10 mouse cellular contexts compared by ENCODE assay signal in the genomic region with DNA sequence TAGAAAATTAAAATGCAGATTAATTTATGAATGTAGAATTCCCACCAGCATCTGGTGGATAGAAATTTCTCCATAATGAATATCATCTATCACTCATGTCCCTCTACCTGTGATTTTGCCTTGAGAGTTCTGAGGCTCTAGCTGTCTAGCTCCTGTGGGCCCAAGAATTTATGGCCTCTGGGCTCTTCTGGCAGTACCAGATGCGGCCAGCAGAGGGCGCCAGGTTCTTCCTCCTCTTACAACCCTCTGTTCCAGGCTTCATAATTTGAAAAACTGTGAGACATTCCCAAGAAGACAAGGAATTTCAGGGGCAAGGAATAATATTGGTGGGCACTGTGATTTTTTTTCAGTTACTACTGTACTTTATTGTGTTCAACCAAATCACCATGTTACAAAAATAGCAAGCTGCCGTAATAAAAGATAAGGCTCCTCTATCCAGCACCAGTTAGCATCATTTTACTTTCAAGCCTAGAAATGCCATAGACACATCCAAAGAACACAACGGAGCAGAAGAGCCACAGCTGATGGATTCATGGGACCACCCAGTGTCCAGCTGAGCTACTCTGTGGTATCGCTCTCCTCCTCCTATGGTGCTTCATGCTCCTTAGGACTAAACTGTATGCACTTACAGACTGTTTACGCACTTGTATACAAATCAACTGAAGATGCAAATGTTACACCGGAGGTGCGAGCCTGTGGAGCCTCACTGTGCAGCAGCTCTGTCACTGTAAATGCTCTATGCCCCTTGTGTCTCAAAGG. TPM values are rescaled to one million over a fixed set of nuclear protein-coding genes. Genes with fewer than 3 reads are reported as not detected.
DNase-seq lines count a peak whose midpoint lies in the region; ATAC-seq and TF ChIP-seq lines count a peak whose summit lies in the region.
"Not testable (repeated sequence)": the region's sequence is repeated elsewhere in the genome, so short reads cannot be mapped to it uniquely, and the experiment has no call there.
"Had no signal": no experiment of that assay in that cellular context is flagged by ENCODE, and none has a peak within 500 bp of the region (broad histone marks: within the 10 kb centered on the region; RNA-seq: fewer than 3 reads in every experiment).

No protein-coding gene starts in this region.

- H3K9ac ChIP-seq in MEL (ENCODE audit: control insufficient read depth, low read depth, low read length, poor library complexity, severe bottlenecking); forebrain, embryonic 16.5 days (replicated peaks; ENCODE audit: low read depth, low read length): not testable (repeated sequence)

- intact Hi-C loops in heart, postnatal 36 days (cut with DNase I) = loop anchor here (2.0 to 5.0 kb wide), 2 partner anchors 67 to 240 kb away; no protein-coding TSS in a partner anchor

- H3K36me3 ChIP-seq in MEL (ENCODE audit: control insufficient read depth in 1 of 2, insufficient read depth in 2 of 2, low read length in 2 of 2); forebrain, embryonic 16.5 days (ENCODE audit: control insufficient read depth, insufficient read depth): not testable (repeated sequence)

- not testable (repeated sequence) for TF ChIP-seq POLR2A in MEL (IDR thresholded peaks at IDR 0.05; ENCODE audit: control insufficient read depth in 1 of 2, insufficient read depth in 1 of 2, low read depth in 1 of 2, low read length in 2 of 2, poor library complexity in 1 of 2)

- peak; percentile 85 to 93 (median 86) for TF ChIP-seq CTCF in MEL (IDR thresholded peaks at IDR 0.05 in 2 of 3, conservative IDR thresholded peaks at IDR 0.05 in 1 of 3; ENCODE audit: control insufficient read depth in 1 of 3, insufficient read depth in 1 of 3, low read depth in 2 of 3, low read length in 3 of 3, poor library complexity in 1 of 3, severe bottlenecking in 1 of 3)

- TF ChIP-seq RAD21 in MEL (IDR thresholded peaks at IDR 0.05; ENCODE audit: low read depth, low read length) = peak; percentile 49

- WGBS in forebrain, embryonic 16.5 days = 61% methylated on average over 8 of the region's 8 CpGs

- not testable (repeated sequence) for H3K4me3 ChIP-seq in MEL (ENCODE audit: control insufficient read depth in 1 of 2, insufficient read depth in 1 of 2, low read depth in 2 of 2, low read length in 2 of 2); forebrain, embryonic 16.5 days (replicated peaks; ENCODE audit: low read length)

- not testable (repeated sequence) for H3K27ac ChIP-seq in MEL (ENCODE audit: control insufficient read depth, low read depth, low read length); forebrain, embryonic 16.5 days (ENCODE audit: low read length)

- not testable (repeated sequence) for H3K9me3 ChIP-seq in MEL (replicated peaks; ENCODE audit: insufficient read depth, low read length); forebrain, embryonic 16.5 days (ENCODE audit: control insufficient read depth, low read length)

- H3K4me1 ChIP-seq in MEL (ENCODE audit: control insufficient read depth in 1 of 2, insufficient read depth in 2 of 2, low read length in 2 of 2); forebrain, embryonic 16.5 days (replicated peaks; ENCODE audit: control insufficient read depth, insufficient read depth, low read length): not testable (repeated sequence)

- not testable (repeated sequence) for H3K4me2 ChIP-seq in forebrain, embryonic 16.5 days (ENCODE audit: low read length)

- not testable (repeated sequence) for TF ChIP-seq EP300 in MEL (IDR thresholded peaks at IDR 0.05; ENCODE audit: low read depth in 1 of 2, low read length in 2 of 2)

- ATAC-seq in forebrain, embryonic 16.5 days = peak; percentile 71

- DNase-seq in MEL (ENCODE audit: low read depth, low spot score) = peak; percentile 59
- DNase-seq in cerebellum, adult 18-20 months = peak; percentile 71 to 85
- peak; percentile 78 to 90 for DNase-seq in heart, postnatal 36 days
- peak; percentile 88 for DNase-seq in kidney, postnatal 4 days
- peak; percentile 56 to 60 for DNase-seq in lung, adult 18-20 months
- DNase-seq in ovary, postnatal 10 days (ENCODE audit: low spot score) = peak; percentile 68
- peak; percentile 14 to 66 for DNase-seq in thymus, postnatal 10 days (ENCODE audit: low spot score in 2 of 2)

- H3K79me2 ChIP-seq in MEL (ENCODE audit: control insufficient read depth, insufficient read depth, low read length, poor library complexity) = not testable (repeated sequence)

- H3K27me3 ChIP-seq in MEL (ENCODE audit: control insufficient read depth in 1 of 2, insufficient read depth in 2 of 2, low read length in 2 of 2); forebrain, embryonic 16.5 days (replicated peaks; ENCODE audit: control insufficient read depth, insufficient read depth, low read length): not testable (repeated sequence)

TF ChIP-seq in MEL, 35 proteins besides CTCF, POLR2A, EP300 and RAD21:
- TF ChIP-seq SMC3 (IDR thresholded peaks at IDR 0.05; ENCODE audit: low read depth, low read length) (peak; percentile 79), ZC3H11A (IDR thresholded peaks at IDR 0.05; ENCODE audit: low read depth, low read length) (peak; percentile 23; the same call in 1 of the 2 replicates)

RNA-seq across cellular contexts. Expression of a gene that starts 7.7 kb away (rescaled TPM):
- not detected in 2 replicates for total RNA-seq in MEL (2012; rRNA removed)
- polyA plus RNA-seq in MEL (2012; ENCODE audit: insufficient read depth in 1 of 2, insufficient read length in 2 of 2, low read depth in 1 of 2, low replicate concordance in 2 of 2, missing spikeins in 1 of 2) = not detected
- 0.19 TPM in 1 of 2 replicates, not detected in the other for polyA plus RNA-seq in forebrain, embryonic 16.5 days (2015; fragmentation: Nextera tagmentation; extraction: Ambion mirVana)
- total RNA-seq in heart, postnatal 36 days (2021) = not detected
- polyA plus RNA-seq: erythroblast, embryonic 14.5 days had no signal

RNA-seq across cellular contexts. Expression of a gene that starts 12.2 kb away (rescaled TPM):
- 6.2 and 7.8 TPM in 2 replicates for total RNA-seq in MEL (2012; rRNA removed)
- polyA plus RNA-seq in MEL (2012; ENCODE audit: insufficient read depth in 1 of 2, insufficient read length in 2 of 2, low read depth in 1 of 2, low replicate concordance in 2 of 2, missing spikeins in 1 of 2) = 10 to 100 TPM in 1 of 2 experiments, not detected in 1; 17.7 TPM
- polyA plus RNA-seq in forebrain, embryonic 16.5 days (2015; fragmentation: Nextera tagmentation; extraction: Ambion mirVana) = 50.1 and 53.6 TPM in 2 replicates
- total RNA-seq in heart, postnatal 36 days (2021) = 10 to 100 TPM; 18.1 to 19.0 TPM

RNA-seq across cellular contexts. Expression of a gene that starts 13.5 kb away (rescaled TPM):
- total RNA-seq in MEL (2012; rRNA removed) = not detected in 2 replicates
- not detected for polyA plus RNA-seq in MEL (2012; ENCODE audit: insufficient read depth in 1 of 2, insufficient read length in 2 of 2, low read depth in 1 of 2, low replicate concordance in 2 of 2, missing spikeins in 1 of 2)
- 1.2 and 2.6 TPM in 2 replicates for polyA plus RNA-seq in forebrain, embryonic 16.5 days (2015; fragmentation: Nextera tagmentation; extraction: Ambion mirVana)
- not detected for total RNA-seq in heart, postnatal 36 days (2021)
- polyA plus RNA-seq: erythroblast, embryonic 14.5 days; myocyte had no signal

RNA-seq across cellular contexts. Expression of a gene that starts 37.2 kb away (rescaled TPM):
- 0.31 TPM in 1 of 2 replicates, not detected in the other for total RNA-seq in MEL (2012; rRNA removed)
- polyA plus RNA-seq in MEL (2012; ENCODE audit: insufficient read depth in 1 of 2, insufficient read length in 2 of 2, low read depth in 1 of 2, low replicate concordance in 2 of 2, missing spikeins in 1 of 2) = 1 to 10 TPM in 1 of 2 experiments, not detected in 1; 1.7 TPM
- polyA plus RNA-seq in forebrain, embryonic 16.5 days (2015; fragmentation: Nextera tagmentation; extraction: Ambion mirVana) = not detected in 2 replicates
- total RNA-seq in heart, postnatal 36 days (2021) = not detected
- polyA plus RNA-seq: erythroblast, embryonic 14.5 days; myocyte had no signal

RNA-seq across cellular contexts. Expression of a gene that starts 44.0 kb away (rescaled TPM):
- total RNA-seq in MEL (2012; rRNA removed) = not detected in 2 replicates
- not detected for polyA plus RNA-seq in MEL (2012; ENCODE audit: insufficient read depth in 1 of 2, insufficient read length in 2 of 2, low read depth in 1 of 2, low replicate concordance in 2 of 2, missing spikeins in 1 of 2)
- not detected in 2 replicates for polyA plus RNA-seq in forebrain, embryonic 16.5 days (2015; fragmentation: Nextera tagmentation; extraction: Ambion mirVana)
- total RNA-seq in heart, postnatal 36 days (2021) = not detected
- polyA plus RNA-seq: erythroblast, embryonic 14.5 days; myocyte had no signal
